Mouse (Mus musculus): ENCODE data around the gene Gm11060. TPM values are rescaled to one million over a fixed set of nuclear protein-coding genes. Genes with fewer than 3 reads are reported as not detected.

The Gm11060 gene
- not detected in 2 replicates for polyA plus RNA-seq (2015; fragmentation: Nextera tagmentation; extraction: Ambion mirVana)

DNA sequence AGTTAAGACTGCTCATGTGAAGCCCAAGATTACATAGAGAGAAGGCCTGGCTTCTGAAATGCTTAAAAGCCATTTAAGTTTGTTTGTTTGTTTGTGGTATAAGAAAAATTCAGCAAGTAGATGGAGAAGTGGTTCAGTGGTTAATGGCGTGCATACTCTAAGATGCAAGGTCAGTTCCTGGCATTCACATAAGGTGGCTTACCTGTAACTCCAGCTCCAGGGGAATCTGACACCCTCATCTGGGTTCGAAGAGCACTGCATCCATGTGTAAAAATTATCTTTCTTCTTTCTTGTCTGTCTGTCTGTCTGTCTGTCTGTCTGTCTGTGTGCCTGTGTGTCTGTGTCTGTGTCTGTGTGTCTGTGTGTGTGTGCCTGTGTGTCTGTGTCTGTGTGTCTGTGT, at the start of gene Gm11060:
Gene Gm11060, plus strand, starts transcription at position 301 of the 400 bp plus-strand sequence.

DNA sequence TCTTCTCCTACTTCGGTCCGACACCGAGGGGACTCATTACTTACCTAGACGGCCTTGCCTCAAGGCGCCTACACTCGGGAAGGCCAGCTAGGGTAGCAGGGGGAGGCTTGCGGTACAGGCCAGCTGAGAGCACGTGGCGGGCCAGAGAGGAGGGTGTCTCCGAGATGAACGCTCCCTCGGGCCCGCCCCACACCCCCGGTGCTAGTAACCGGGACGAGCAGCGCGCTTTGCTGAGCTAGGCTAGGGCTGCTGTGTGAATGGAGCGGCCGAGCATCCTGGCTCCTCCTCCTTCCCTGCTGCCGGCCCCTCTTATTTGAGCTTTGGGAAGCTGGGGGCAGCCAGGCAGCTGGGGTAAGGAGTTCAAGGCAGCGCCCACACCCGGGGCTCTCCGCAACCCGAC, 34.5 kb downstream of the Gm11060 start, which contains the start of gene Wt1:
Gene Wt1, plus strand, starts transcription at position 251 of the 400 bp plus-strand sequence.

Other genes with a start within 250 kb of the Gm11060 start
- 5.4 and 5.7 TPM in 2 replicates for gene Prrg4, start 242.1 kb upstream of the Gm11060 start, polyA plus RNA-seq (2015; fragmentation: Nextera tagmentation; extraction: Ambion mirVana)
- 7.2 and 7.6 TPM in 2 replicates for gene Ccdc73, start 224.2 kb upstream of the Gm11060 start, polyA plus RNA-seq (2015; fragmentation: Nextera tagmentation; extraction: Ambion mirVana)
- 242 and 243 TPM in 2 replicates for gene Eif3m, start 74.9 kb upstream of the Gm11060 start, polyA plus RNA-seq (2015; fragmentation: Nextera tagmentation; extraction: Ambion mirVana)
- gene Wt1, start 34.5 kb downstream of the Gm11060 start, polyA plus RNA-seq (2015; fragmentation: Nextera tagmentation; extraction: Ambion mirVana): 9.6 and 12.0 TPM in 2 replicates
- 0.17 and 0.18 TPM in 2 replicates for gene Them7, start 132.3 kb downstream of the Gm11060 start, polyA plus RNA-seq (2015; fragmentation: Nextera tagmentation; extraction: Ambion mirVana)